Mouse (Mus musculus): Measurements from ENCODE around the gene Cacng6. TPM values are rescaled to one million over a fixed set of nuclear protein-coding genes. Genes with fewer than 3 reads are reported as not detected.

Cacng6 gene
- total and polyA plus RNA-seq, 2 experiments from 2014 or later: 0.20 TPM; not detected in 1

GRCm38 (mm10) chr7:3411160-3411941 is 12.6 kb upstream of the Cacng6 start:
- H3K36me3 ChIP-seq (ENCODE audit: insufficient read depth, low read length): 0 out of 2 replicates have a peak, but pooled peaks cover 3% of the 10 kb centered on the region
- peak; percentile 94 for DNase-seq (ENCODE audit: low spot score)

GRCm38 (mm10) chr7:3412036-3412435 is 12.0 kb upstream of the Cacng6 start:
- peak overlapping the region; percentile 88 for H3K4me2 ChIP-seq (ENCODE audit: low read depth, low read length, poor library complexity, severe bottlenecking)
- peaks cover 13% of the 10 kb centered on the region; the same call in 1 of the 2 replicates for H3K27me3 ChIP-seq (ENCODE audit: insufficient read depth, low read length)
- H3K4me1 ChIP-seq (ENCODE audit: insufficient read depth, low read length): peaks cover 6% of the 10 kb centered on the region; the same call in 1 of the 2 replicates
- peak overlapping the region; percentile 36 for H3K9ac ChIP-seq (replicated peaks; ENCODE audit: low read length, poor library complexity, severe bottlenecking)
- DNase-seq (ENCODE audit: low spot score) (peak; percentile 43), ATAC-seq (ENCODE audit: low FRiP score) (no peak)
- H3K9me3 ChIP-seq (ENCODE audit: low read length): no peaks in the 10 kb centered on the region
- H3K27ac ChIP-seq (ENCODE audit: low read depth, low read length): no peak overlapping the region
- 2% methylated on average over 20 of the region's 20 CpGs for WGBS
- 0 out of 2 replicates have a peak, but pooled peaks cover 3% of the 10 kb centered on the region for H3K36me3 ChIP-seq (ENCODE audit: insufficient read depth, low read length)
- TF ChIP-seq CTCF (IDR thresholded peaks at IDR 0.05): peak; percentile 50
- H3K4me3 ChIP-seq (ENCODE audit: low read depth, low read length): peak overlapping the region; percentile 35

More at GRCm38 (mm10) chr7:3411160-3411941, 12.6 kb upstream of the Cacng6 start:
- H3K27ac ChIP-seq (ENCODE audit: low read depth, low read length): no peak overlapping the region
- H3K9ac ChIP-seq (replicated peaks; ENCODE audit: low read length, poor library complexity, severe bottlenecking): 0 out of 2 replicates have a peak overlapping the region, but pooled peaks have one; percentile 15
- H3K4me3 ChIP-seq (ENCODE audit: low read depth, low read length): peak overlapping the region; percentile 35
- peaks cover 6% of the 10 kb centered on the region; the same call in 1 of the 2 replicates for H3K4me1 ChIP-seq (ENCODE audit: insufficient read depth, low read length)
- H3K27me3 ChIP-seq (ENCODE audit: insufficient read depth, low read length): peaks cover 13% of the 10 kb centered on the region; the same call in 1 of the 2 replicates
- H3K9me3 ChIP-seq (ENCODE audit: low read length): no peaks in the 10 kb centered on the region
- TF ChIP-seq CTCF (IDR thresholded peaks at IDR 0.05): no peak
- peak overlapping the region; percentile 88 for H3K4me2 ChIP-seq (ENCODE audit: low read depth, low read length, poor library complexity, severe bottlenecking)
- peak; percentile 89 for ATAC-seq (ENCODE audit: low FRiP score)
- WGBS: under 1% methylated on average over 33 of the region's 33 CpGs

- H3K27me3 ChIP-seq (ENCODE audit: insufficient read depth, low read length): peaks cover 13% of the 10 kb centered on the region; the same call in 1 of the 2 replicates
- peak overlapping the region; percentile 67 for H3K9ac ChIP-seq (replicated peaks; ENCODE audit: low read length, poor library complexity, severe bottlenecking)
- H3K4me3 ChIP-seq (ENCODE audit: low read depth, low read length): peak overlapping the region; percentile 59
- no peak overlapping the region for H3K27ac ChIP-seq (ENCODE audit: low read depth, low read length)
- H3K4me2 ChIP-seq (ENCODE audit: low read depth, low read length, poor library complexity, severe bottlenecking): peak overlapping the region; percentile 98
- peaks cover 6% of the 10 kb centered on the region; the same call in 1 of the 2 replicates for H3K4me1 ChIP-seq (ENCODE audit: insufficient read depth, low read length)
- ATAC-seq (ENCODE audit: low FRiP score) (peak; percentile 11; the same call in 1 of the 2 replicates), DNase-seq (ENCODE audit: low spot score) (peak; percentile 57)
- no peak for TF ChIP-seq CTCF (IDR thresholded peaks at IDR 0.05)
- H3K9me3 ChIP-seq (ENCODE audit: low read length): no peaks in the 10 kb centered on the region
- no peaks in the 10 kb centered on the region for H3K36me3 ChIP-seq (ENCODE audit: insufficient read depth, low read length)
- under 1% methylated on average over 42 of the region's 47 CpGs for WGBS
These were observed 9.1 kb upstream of the Cacng6 start for GRCm38 (mm10) chr7:3414888-3415287.

DNA sequence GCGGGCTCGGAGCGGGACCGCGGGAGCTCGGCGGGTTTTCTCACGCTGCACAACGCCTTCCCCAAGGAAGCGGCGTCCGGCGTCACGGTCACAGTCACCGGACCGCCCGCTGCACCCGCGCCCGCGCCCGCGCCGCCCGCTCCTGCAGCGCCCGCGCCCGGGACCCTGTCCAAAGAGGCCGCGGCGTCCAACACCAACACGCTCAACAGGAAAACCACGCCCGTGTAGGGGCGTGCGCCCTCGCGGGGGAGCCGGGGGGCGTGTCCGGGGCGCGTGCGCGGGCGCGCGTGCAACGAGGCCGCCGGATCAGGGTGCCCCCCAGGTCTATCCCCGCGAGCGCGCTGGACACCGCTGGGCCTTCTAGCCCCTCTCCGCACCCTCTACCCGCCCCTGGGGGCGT is 8.6 kb upstream of the Cacng6 start:
- Histone ChIP-seq H3K4me1 (ENCODE audit: insufficient read depth, low read length) (peaks cover 6% of the 10 kb centered on the region; the same call in 1 of the 2 replicates), H3K4me3 (ENCODE audit: low read depth, low read length) (peak overlapping the region; percentile 59), H3K4me2 (ENCODE audit: low read depth, low read length, poor library complexity, severe bottlenecking) (peak overlapping the region; percentile 98), H3K27ac (ENCODE audit: low read depth, low read length) (no peak overlapping the region), H3K9me3 (ENCODE audit: low read length) (no peaks in the 10 kb centered on the region), H3K36me3 (ENCODE audit: insufficient read depth, low read length) (no peaks in the 10 kb centered on the region), H3K27me3 (ENCODE audit: insufficient read depth, low read length) (peaks cover 13% of the 10 kb centered on the region; the same call in 1 of the 2 replicates), H3K9ac (replicated peaks; ENCODE audit: low read length, poor library complexity, severe bottlenecking) (peak overlapping the region; percentile 67)
- TF ChIP-seq CTCF (IDR thresholded peaks at IDR 0.05): no peak
- DNase-seq (ENCODE audit: low spot score) (peak; percentile 32), ATAC-seq (ENCODE audit: low FRiP score) (peak; percentile 36)
- 0% methylated on average over 17 of the region's 60 CpGs for WGBS

- no peak for TF ChIP-seq CTCF (IDR thresholded peaks at IDR 0.05)
- H3K4me3 ChIP-seq (ENCODE audit: low read depth, low read length): no peak overlapping the region
- no peak overlapping the region for H3K4me2 ChIP-seq (ENCODE audit: low read depth, low read length, poor library complexity, severe bottlenecking)
- H3K36me3 ChIP-seq (ENCODE audit: insufficient read depth, low read length): no peaks in the 10 kb centered on the region
- 35% methylated on average over 6 of the region's 6 CpGs for WGBS
- DNase-seq (ENCODE audit: low spot score) (no peak), ATAC-seq (ENCODE audit: low FRiP score) (no peak)
- no peak overlapping the region for H3K9ac ChIP-seq (replicated peaks; ENCODE audit: low read length, poor library complexity, severe bottlenecking)
- peaks cover 33% of the 10 kb centered on the region for H3K27me3 ChIP-seq (ENCODE audit: insufficient read depth, low read length)
- H3K4me1 ChIP-seq (ENCODE audit: insufficient read depth, low read length): no peaks in the 10 kb centered on the region; the same call in 1 of the 2 replicates
- H3K27ac ChIP-seq (ENCODE audit: low read depth, low read length): no peak overlapping the region
- H3K9me3 ChIP-seq (ENCODE audit: low read length): no peaks in the 10 kb centered on the region
These were observed 4.1 kb upstream of the Cacng6 start for GRCm38 (mm10) chr7:3419941-3420340.

DNA sequence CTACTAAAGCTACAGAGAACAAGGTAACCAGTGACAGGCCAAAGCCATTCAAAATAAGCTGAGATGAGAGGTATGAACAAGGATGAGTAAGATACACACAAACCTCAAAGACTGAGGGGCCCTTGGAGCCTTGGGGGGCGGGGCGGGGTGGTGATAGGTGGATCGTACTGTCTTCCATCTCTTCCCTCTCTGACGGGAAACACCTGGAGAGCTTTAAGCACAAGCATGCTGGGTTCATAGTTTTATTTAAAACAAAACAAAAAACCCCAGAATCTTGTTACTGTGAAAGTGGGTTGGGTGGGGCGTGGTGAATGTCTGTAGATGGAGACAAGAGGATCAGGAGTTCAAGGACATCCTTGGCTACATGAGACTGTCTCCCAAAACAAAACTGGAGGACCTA is 3.5 kb upstream of the Cacng6 start:
- Histone ChIP-seq H3K4me2 (ENCODE audit: low read depth, low read length, poor library complexity, severe bottlenecking) (no peak overlapping the region), H3K9ac (replicated peaks; ENCODE audit: low read length, poor library complexity, severe bottlenecking) (no peak overlapping the region), H3K4me3 (ENCODE audit: low read depth, low read length) (no peak overlapping the region), H3K9me3 (ENCODE audit: low read length) (no peaks in the 10 kb centered on the region), H3K36me3 (ENCODE audit: insufficient read depth, low read length) (no peaks in the 10 kb centered on the region), H3K4me1 (ENCODE audit: insufficient read depth, low read length) (no peaks in the 10 kb centered on the region; the same call in 1 of the 2 replicates), H3K27ac (ENCODE audit: low read depth, low read length) (no peak overlapping the region), H3K27me3 (ENCODE audit: insufficient read depth, low read length) (peaks cover 38% of the 10 kb centered on the region)
- no peak for ATAC-seq (ENCODE audit: low FRiP score)
- no peak for DNase-seq (ENCODE audit: low spot score)
- no peak for TF ChIP-seq CTCF (IDR thresholded peaks at IDR 0.05)
- WGBS: 68% methylated on average over 5 of the region's 5 CpGs

All from midbrain, postnatal 0 days (tissue).